Comparison of ENCODE assay signal across 8 mouse cellular contexts in the genomic region with DNA sequence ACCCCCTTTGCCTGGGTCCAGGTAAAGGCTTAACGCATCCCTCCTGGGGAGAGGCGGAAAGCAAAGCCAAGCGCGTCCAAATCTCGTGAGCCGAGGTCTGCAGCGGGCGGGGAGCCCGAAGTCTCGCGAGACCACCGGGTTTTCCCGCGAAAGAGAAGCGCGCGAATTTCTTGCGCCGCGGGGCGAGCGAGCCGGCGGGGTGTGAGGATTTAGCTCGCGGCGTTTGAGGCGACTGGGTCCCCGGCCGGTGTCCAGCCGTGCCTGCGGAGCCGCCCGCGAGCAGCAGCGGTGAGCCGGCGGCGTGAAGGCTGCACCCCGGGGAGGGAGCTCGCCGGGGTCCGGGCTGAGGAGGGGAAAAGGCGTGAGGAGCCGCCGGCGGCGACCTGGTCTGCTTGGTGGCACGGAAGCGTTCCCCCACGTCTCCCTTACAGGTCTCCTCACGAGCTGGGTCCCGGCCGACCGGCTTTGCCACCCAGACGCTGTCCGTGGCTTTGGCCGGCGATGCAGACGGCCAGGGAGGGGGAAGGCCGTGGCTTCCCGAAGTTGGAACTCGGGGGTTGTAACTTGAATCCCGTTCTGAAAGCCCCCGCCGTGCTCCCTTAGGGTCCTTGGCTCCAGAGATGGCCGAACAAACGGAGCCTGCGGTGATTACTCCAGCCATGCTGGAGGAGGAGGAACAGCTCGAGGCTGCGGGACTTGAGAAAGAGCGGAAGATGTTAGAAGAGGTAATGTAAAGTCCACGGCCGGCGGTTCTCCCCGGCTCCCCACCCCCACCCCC. TPM values are rescaled to one million over a fixed set of nuclear protein-coding genes. Genes with fewer than 3 reads are reported as not detected.
DNase-seq lines count a peak whose midpoint lies in the region; ATAC-seq lines count a peak whose summit lies in the region.

Gene Hells (plus strand): TSS at position 128 of the 778 bp plus-strand sequence.

- no peaks in the 10 kb centered on the region for H3K27me3 ChIP-seq in hindbrain, embryonic 16.5 days (replicated peaks; ENCODE audit: control insufficient read depth, insufficient read depth, low read length)

- no peaks in the 10 kb centered on the region for H3K9me3 ChIP-seq in hindbrain, embryonic 16.5 days (ENCODE audit: control insufficient read depth, low read length)

- WGBS in hindbrain, embryonic 16.5 days: under 1% methylated on average over 76 of the region's 76 CpGs

- peak within 1 kb of the TSS; percentile 51 for H3K27ac ChIP-seq in hindbrain, embryonic 16.5 days (ENCODE audit: low read depth, low read length)

- H3K9ac ChIP-seq in hindbrain, embryonic 16.5 days (ENCODE audit: low read depth, low read length): peak within 1 kb of the TSS; percentile 85

- DNase-seq in WW6 (ENCODE audit: low read depth, low spot score): peak; percentile 88
- peak; percentile 77 to 85 for DNase-seq in cerebellum, postnatal 36 days
- DNase-seq in gastrocnemius, adult 18-20 months (ENCODE audit: low spot score): peak; percentile 80
- peak; percentile 47 for DNase-seq in left cerebral cortex, adult 11 months (ENCODE audit: low spot score)
- peak; percentile 89 to 92 for DNase-seq in lung, postnatal 4 days
- DNase-seq in retina, postnatal 1 day: peak; percentile 95
- peak; percentile 96 for DNase-seq in thymus, postnatal 4 days

- peaks cover 10% of the 10 kb centered on the region for H3K4me1 ChIP-seq in hindbrain, embryonic 16.5 days (ENCODE audit: control insufficient read depth, insufficient read depth, low read depth, low read length)

- H3K4me2 ChIP-seq in hindbrain, embryonic 16.5 days (ENCODE audit: low read length): peak within 1 kb of the TSS; percentile 97

- no peaks in the 10 kb centered on the region for H3K36me3 ChIP-seq in hindbrain, embryonic 16.5 days (ENCODE audit: control insufficient read depth, insufficient read depth, low read length)

- H3K4me3 ChIP-seq in hindbrain, embryonic 16.5 days (ENCODE audit: low read length): peak within 1 kb of the TSS; percentile 92

- ATAC-seq in hindbrain, embryonic 16.5 days: peak; percentile 94

RNA-seq across cellular contexts. Expression of gene Hells, which starts in this region (rescaled TPM):
- total RNA-seq in gastrocnemius, adult 18-20 months (2021): under 1 TPM; 0.28 to 0.87 TPM
- 6.9 and 9.8 TPM in 2 replicates for polyA plus RNA-seq in hindbrain, embryonic 16.5 days (2015; fragmentation: Nextera tagmentation; extraction: Ambion mirVana)

Comparison
In these comparisons a context has a peak if more than half of its experiments do, and no peak if none do; other contexts are left out.
1. Peak in every context shown above with its lines: DNase-seq, ATAC-seq, H3K4me3 ChIP-seq and H3K27ac ChIP-seq.
2. Peak in DNase-seq in gastrocnemius, adult 18-20 months; RNA of the gene not detected or under 1 TPM.